Mouse (Mus musculus) ES-E14 (cell line): ENCODE data around the gene Ylpm1. TPM values are rescaled to one million over a fixed set of nuclear protein-coding genes. Genes with fewer than 3 reads are reported as not detected.

Experiments used
- DNase-seq: peaks from one replicate; pipeline ENCODE4 v3.0.0-alpha.2; 2013; ENCODE audit warnings: low read depth, low spot score
- H3K27ac ChIP-seq: 2 replicates; pipeline ENCODE4 v1.5.1; 2012; ENCODE audit warnings: low read depth, mild to moderate bottlenecking, low read length, moderate library complexity, mixed read lengths; ENCODE audit not compliant: poor library complexity, insufficient read depth, severe bottlenecking
- H3K36me3 ChIP-seq: 2 replicates; pipeline ENCODE4 v1.6.1; 2012; ENCODE audit warnings: mild to moderate bottlenecking, low read length, moderate library complexity, mixed read lengths; ENCODE audit not compliant: control insufficient read depth, poor library complexity, insufficient read depth, severe bottlenecking
- H3K4me1 ChIP-seq, 2 experiments: fragments of 150-350 bp in 1 of 2; sonication (generic) in 1 of 2; 2 replicates each; pipeline ENCODE4 v1.6.1; 2012; ENCODE audit warnings: low read length in 2 of 2, mild to moderate bottlenecking in 1 of 2, mixed read lengths in 1 of 2; ENCODE audit not compliant: control insufficient read depth in 2 of 2, insufficient read depth in 2 of 2, poor library complexity in 1 of 2
- H3K4me3 ChIP-seq, 2 experiments: fragments of 150-350 bp in 1 of 2; sonication (generic) in 1 of 2; 2 replicates each; pipeline ENCODE4 v1.5.1; 2012; ENCODE audit warnings: low read length in 2 of 2, low read depth in 1 of 2, mild to moderate bottlenecking in 1 of 2, mixed read lengths in 1 of 2; ENCODE audit not compliant: insufficient read depth in 1 of 2, poor library complexity in 1 of 2, severe bottlenecking in 1 of 2
- H3K9ac ChIP-seq: 2 replicates; pipeline ENCODE4 v1.6.1; 2012; ENCODE audit warnings: low read depth, mild to moderate bottlenecking, low read length, mixed read lengths; ENCODE audit not compliant: poor library complexity, insufficient read depth, severe bottlenecking
- H3K9me3 ChIP-seq: fragments of 150-350 bp; sonication (generic); 2 replicates; pipeline ENCODE4 v1.6.1; 2012; ENCODE audit warnings: low read depth, mild to moderate bottlenecking, low read length; ENCODE audit not compliant: control insufficient read depth, insufficient read depth
- CHD2 ChIP-seq: IDR thresholded peaks from 2 replicates; pipeline ENCODE4 v1.6.1; 2014; ENCODE audit warnings: mild to moderate bottlenecking, low read depth, low read length, inconsistent platforms
- HCFC1 ChIP-seq: IDR thresholded peaks from 2 replicates; pipeline ENCODE4 v1.6.1; 2012; ENCODE audit warnings: low read length, inconsistent platforms, borderline replicate concordance; ENCODE audit not compliant: insufficient read depth
- MAFK ChIP-seq: IDR thresholded peaks from 2 replicates; pipeline ENCODE4 v1.6.1; 2014; ENCODE audit warnings: mild to moderate bottlenecking, low read depth, low read length, inconsistent platforms; ENCODE audit not compliant: insufficient read depth
- ZC3H11A ChIP-seq: IDR thresholded peaks from 2 replicates; pipeline ENCODE4 v1.6.1; 2012; ENCODE audit warnings: low read depth, mild to moderate bottlenecking, inconsistent platforms, low read length, borderline replicate concordance
- ZNF384 ChIP-seq: IDR thresholded peaks from 2 replicates; pipeline ENCODE4 v1.6.1; 2012; ENCODE audit warnings: low read depth, low read length, inconsistent platforms
- in situ Hi-C, 2 experiments: fragments of 600-800 bp; cut with MboI; formaldehyde crosslinking; loops; one replicate each; pipeline ENCODE4 v1.15.1; 2025; ENCODE audit warnings: low sequenced_read_pairs in 2 of 2, inconsistent platforms in 1 of 2; ENCODE audit not compliant: unreplicated experiment in 2 of 2
- total RNA-seq: library from RNA; depleted of rRNA; stranded (reverse); fragments of 300-350 nt; gene quantifications from 2 replicates; pipeline ENCODE4 v1.2.3, GENCODE M21; 2012

The Ylpm1 gene
- total RNA-seq, 1 experiment = 38.8 TPM

DNA sequence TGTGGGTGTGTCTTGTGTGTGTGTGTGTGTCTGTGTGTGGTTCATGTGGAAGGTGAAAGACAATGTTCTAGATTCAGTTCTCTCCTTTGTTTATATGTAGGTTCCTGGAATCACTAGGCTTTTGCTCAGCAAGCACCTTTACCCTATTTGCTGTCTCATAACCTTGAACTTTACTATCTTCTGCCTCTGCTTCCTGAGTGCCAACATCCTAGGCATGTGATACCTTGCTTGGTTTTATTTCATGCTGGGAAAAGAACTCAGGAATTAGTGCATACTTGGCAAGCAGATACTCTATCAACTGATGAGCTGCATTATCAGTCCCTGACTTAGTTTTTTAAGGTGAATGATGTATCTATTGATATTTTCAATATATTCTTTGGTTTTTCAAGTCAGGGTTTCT lies 10.9 kb downstream of the Ylpm1 start:
- Histone ChIP-seq H3K4me3 (no peak overlapping the region), H3K9me3 (peaks cover 4% of the 10 kb centered on the region; the same call in 1 of the 2 replicates), H3K36me3 (no peaks in the 10 kb centered on the region; the same call in 1 of the 2 replicates), H3K4me1 (peaks cover 0 to 4% of the 10 kb centered on the region in 2 experiments; a peak in 1 of 4 replicates), H3K27ac (no peak overlapping the region), H3K9ac (no peak overlapping the region)
- TF ChIP-seq ZC3H11A (no peak), CHD2 (no peak), ZNF384 (no peak), HCFC1 (no peak), MAFK (no peak)
- in situ Hi-C loops = no loop called here
- DNase-seq = no peak

- no peak overlapping the region for H3K27ac ChIP-seq
- no peak for TF ChIP-seq CHD2
- in situ Hi-C loops = no loop called here
- DNase-seq = no peak
- no peaks in the 10 kb centered on the region for H3K9me3 ChIP-seq
- no peak overlapping the region for H3K4me3 ChIP-seq
- H3K9ac ChIP-seq = no peak overlapping the region
- H3K36me3 ChIP-seq = peaks cover 8% of the 10 kb centered on the region
- H3K4me1 ChIP-seq = peaks cover 0 to 4% of the 10 kb centered on the region in 2 experiments; a peak in 1 of 4 replicates
These were observed 13.7 kb downstream of the Ylpm1 start for GRCm38 (mm10) chr12:85009776-85010175.

DNA sequence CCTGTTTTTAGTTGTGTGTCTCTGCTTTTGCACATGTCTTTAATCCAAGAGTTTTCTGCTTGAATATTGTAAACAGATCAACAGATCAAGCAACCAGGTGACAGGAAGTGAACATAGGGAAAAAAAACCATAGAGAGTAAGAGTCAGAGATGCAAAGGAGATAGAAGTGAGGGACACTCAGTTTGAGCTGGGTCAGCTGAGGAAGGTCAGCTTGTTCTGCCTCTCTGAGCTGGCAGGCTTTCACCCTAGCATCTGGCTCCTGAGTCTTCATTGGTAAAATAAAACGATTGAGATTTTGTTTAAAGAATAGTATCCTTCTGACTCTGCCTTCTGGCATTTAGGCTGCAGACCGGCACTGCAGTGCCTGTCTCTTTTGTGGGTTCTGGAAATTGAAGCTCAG lies 14.4 kb downstream of the Ylpm1 start:
- TF ChIP-seq HCFC1 (no peak), CHD2 (no peak), MAFK (no peak), ZC3H11A (no peak), ZNF384 (no peak)
- Histone ChIP-seq H3K9me3 (no peaks in the 10 kb centered on the region), H3K9ac (no peak overlapping the region), H3K4me1 (peaks cover 0 to 4% of the 10 kb centered on the region in 2 experiments; a peak in 1 of 4 replicates), H3K36me3 (peaks cover 15% of the 10 kb centered on the region), H3K27ac (no peak overlapping the region), H3K4me3 (no peak overlapping the region)
- no peak for DNase-seq
- in situ Hi-C loops = no loop called here

GRCm38 (mm10) chr12:85012185-85012584 lies 16.1 kb downstream of the Ylpm1 start:
- H3K9ac ChIP-seq = no peak overlapping the region
- H3K36me3 ChIP-seq = peaks cover 15% of the 10 kb centered on the region
- in situ Hi-C loops = no loop called here
- H3K4me3 ChIP-seq = no peak overlapping the region
- DNase-seq = no peak
- TF ChIP-seq CHD2 (no peak), HCFC1 (no peak), MAFK (no peak), ZC3H11A (no peak), ZNF384 (no peak)
- H3K27ac ChIP-seq = no peak overlapping the region
- H3K4me1 ChIP-seq = peaks cover 0 to 4% of the 10 kb centered on the region in 2 experiments; a peak in 1 of 4 replicates
- no peaks in the 10 kb centered on the region for H3K9me3 ChIP-seq

GRCm38 (mm10) chr12:85022071-85022470 lies 25.9 kb downstream of the Ylpm1 start:
- H3K9ac ChIP-seq = no peak overlapping the region
- no peaks in the 10 kb centered on the region; the same call in 1 of the 2 replicates for H3K36me3 ChIP-seq
- H3K4me1 ChIP-seq = no peaks in the 10 kb centered on the region; a peak in 1 of 4 replicates
- no peak for DNase-seq
- H3K4me3 ChIP-seq = no peak overlapping the region
- no peak overlapping the region for H3K27ac ChIP-seq
- TF ChIP-seq HCFC1 (no peak), MAFK (peak; percentile 94)
- H3K9me3 ChIP-seq = no peaks in the 10 kb centered on the region
- in situ Hi-C loops = no loop called here
